Mouse (Mus musculus) megakaryocyte progenitor cell, adult 5-6 weeks (primary cell): Measurements from ENCODE around the gene Gpr68. TPM values are rescaled to one million over a fixed set of nuclear protein-coding genes. Genes with fewer than 3 reads are reported as not detected.

Experiments used
- ATAC-seq: replicated peaks from 2 replicates; pipeline ENCODE4 v1.8.0; 2016; ENCODE audit warnings: mild to moderate bottlenecking, moderate TSS enrichment, inconsistent platforms; ENCODE audit not compliant: poor library complexity
- total RNA-seq, 2 experiments: library from RNA; stranded (forward) in 1 of 2; stranded (reverse) in 1 of 2; fragments of 157-497, 149-512 nt in 1 of 2; fragments of 200-1000 nt in 1 of 2; gene quantifications; 2 replicates each; pipeline versions ENCODE4 v1.2.3 to v1.2.4; 2015 to 2017

Gene Gpr68
- total RNA-seq, 2 experiments from 2014 or later: 0.08 to 0.39 TPM

DNA sequence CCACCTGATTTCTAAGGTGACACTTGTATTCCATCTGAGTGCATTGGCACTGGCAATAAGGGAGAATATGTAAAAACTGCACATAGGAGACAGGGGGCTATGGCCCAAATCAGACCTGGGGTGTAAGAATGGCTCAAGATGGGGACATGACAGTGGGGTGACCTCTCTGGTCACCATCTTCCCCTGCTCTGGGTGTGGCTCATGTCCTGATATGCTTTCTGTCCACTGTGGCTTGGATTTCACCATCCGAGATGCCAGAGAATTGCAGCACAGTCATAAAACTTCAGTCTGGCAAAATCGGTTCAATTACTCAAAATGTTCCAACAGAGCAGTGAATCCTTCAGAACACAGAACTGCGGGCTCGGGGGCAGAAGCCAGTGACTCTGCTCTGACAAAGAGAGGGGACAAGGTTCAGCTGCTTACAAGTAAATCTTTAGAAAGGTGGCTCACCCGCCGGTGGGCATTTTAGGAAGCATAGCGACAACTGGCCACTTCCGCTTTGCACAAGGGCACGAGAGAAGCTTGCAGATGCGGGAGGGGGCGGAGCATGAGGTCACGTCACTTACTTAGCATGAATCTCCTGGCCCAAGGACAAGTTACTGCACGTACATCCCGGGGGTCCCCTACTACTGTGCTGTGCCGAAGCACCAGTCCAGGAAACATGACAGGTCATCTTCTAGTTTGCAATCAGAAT lies 16.8 kb upstream of the Gpr68 start:
- ATAC-seq: peak; percentile 71

DNA sequence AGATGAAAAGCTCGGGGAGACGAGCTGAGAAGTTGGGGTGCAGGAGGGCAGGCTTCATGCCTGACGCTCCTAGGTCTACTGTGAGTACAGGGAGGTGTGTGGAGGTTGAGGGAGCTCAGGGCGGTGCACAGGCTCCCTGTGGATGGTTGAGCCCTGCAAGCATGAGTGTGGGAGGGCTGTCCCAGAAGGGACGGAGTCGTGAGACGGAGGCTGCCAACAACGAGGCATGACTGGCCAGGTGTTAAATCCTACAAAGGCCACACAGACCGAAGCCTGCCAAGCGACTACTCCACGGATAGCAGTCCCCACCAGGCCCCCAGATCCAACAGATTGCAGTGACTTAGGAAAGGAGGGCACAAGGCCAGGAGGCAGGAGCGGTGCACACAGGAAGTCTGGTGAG lies 2.7 kb upstream of the Gpr68 start:
- no peak for ATAC-seq

DNA sequence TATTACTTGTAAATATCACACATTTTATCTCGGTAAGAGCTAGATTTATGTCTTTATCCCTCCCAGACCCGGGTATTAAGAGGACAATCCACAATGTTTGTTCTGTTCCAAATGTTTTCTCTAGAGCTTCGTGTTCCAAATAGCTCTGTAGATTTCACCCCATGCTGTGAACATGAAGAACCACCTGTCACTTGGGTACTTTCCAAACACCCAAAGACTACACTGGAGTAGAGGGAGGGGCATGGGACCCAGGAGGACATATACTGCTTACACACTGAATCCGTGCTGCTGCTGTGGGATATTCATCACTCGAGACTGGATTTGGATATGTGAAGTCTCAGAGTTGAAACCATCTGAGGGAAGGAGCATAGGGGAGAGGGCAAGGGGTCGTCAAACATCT lies 1.8 kb upstream of the Gpr68 start:
- ATAC-seq: no peak

DNA sequence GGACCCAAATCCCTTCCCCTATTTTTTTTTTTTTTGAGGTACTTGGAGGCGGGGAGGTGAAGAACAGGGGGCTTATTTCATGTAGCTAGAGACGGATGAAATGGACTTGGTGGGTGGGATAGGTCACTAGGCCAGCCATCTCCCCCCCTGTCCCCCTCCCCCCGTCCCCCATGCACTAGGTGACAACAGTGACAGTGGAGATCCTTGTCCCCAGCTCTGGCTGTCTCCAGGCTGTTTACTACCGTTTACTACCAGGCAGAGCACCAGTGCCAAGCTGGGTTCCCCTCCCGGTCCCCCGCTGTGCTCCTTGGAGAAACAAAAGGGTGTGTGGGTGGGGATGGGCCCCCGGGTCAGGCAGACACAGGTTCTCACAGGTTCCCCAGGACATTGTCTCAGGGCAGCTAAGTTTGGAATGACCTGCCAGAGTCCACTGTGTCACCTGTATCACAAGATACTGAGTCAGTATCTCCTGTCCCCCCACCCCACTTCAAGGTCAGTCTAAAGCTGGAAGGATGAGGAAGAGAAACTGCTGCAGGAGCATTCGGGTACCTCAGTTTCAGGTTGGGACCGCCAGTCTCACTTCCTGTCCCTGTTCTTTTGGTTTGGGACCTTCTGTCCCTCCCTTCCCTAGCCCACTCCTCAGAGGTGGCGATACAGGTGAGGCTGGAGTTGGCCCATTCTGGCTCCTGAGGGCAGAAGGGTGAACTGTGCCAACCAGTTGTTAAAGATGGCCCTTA lies 468 bp upstream of the Gpr68 start:
- ATAC-seq: peak; percentile 21; the same call in 1 of the 2 replicates

DNA sequence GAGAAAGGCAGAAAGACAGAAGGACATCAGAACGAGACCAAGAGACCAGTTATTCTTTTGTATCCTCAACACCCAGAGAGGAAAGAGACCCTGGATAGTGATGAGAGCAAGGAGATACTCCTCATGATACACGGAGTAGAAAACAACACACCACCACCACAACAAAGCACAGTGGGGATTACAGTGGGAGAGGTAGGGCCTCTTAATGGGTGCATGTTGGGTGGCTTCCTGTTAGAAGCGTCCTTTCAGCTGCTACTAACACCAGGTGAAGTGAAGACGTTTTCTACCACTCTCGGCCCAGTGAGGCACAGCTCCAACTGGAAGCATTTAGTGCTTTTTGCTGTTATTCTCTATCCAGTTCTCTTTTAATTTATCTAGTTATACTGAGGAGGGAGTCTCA lies 1.1 kb downstream of the Gpr68 start:
- ATAC-seq: no peak

DNA sequence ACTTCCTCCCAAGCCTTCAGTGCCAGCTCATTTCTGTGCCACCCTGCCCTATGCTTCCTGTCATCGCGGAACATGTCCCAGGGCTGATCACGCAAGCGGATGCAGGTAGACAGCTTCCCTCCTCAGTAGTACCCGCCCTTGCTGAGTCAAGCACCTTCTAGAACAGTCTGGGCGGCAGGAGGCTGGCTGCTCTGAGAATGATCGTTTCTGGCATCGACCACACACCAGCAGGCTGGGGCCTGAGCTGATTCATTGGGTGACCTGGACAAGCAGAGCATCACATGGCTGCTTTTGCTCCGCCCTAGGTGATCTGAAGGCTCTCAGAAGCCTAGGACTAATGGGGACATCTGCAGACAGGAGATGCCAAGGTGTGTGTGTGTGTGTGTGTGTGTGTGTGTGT lies 4.2 kb downstream of the Gpr68 start:
- ATAC-seq: no peak

DNA sequence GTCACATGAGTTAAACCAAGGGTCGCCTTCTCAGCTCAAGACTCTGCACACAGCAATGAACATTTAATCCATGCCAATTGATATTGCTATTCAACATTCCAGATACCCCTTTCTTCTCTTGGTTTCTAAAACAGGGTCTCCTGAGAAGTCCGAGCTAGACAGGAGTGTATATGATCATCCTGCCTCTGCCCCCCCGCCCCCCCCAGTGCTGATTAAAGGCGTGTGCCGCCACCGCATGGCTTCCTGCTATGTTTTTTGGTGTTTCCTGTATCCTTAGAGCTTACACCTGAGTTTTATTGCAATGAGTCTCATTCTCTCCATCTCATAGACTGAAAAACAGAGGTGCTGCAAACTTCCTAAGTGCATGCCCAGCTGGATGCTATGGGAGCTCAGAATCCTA lies 6.6 kb downstream of the Gpr68 start:
- ATAC-seq: no peak

DNA sequence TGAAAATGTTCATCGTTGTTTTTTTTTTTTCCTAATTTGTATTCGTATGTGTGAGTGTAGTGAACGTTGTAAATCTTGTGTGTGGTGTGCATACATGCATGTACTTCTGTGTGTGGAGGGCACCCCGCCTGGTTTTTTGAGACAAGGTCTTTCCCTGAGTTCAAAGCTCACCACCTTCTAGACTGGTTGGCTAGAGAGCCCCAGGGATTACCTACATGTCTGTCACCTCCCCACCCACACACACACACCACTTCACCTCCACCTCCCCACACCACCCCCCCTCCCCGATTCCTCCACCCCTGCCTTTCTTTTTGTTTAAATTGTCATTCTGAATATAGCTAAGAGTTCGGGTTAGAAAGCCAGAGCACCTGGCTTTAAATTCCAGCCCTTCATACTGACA lies 7.1 kb downstream of the Gpr68 start:
- ATAC-seq: no peak

DNA sequence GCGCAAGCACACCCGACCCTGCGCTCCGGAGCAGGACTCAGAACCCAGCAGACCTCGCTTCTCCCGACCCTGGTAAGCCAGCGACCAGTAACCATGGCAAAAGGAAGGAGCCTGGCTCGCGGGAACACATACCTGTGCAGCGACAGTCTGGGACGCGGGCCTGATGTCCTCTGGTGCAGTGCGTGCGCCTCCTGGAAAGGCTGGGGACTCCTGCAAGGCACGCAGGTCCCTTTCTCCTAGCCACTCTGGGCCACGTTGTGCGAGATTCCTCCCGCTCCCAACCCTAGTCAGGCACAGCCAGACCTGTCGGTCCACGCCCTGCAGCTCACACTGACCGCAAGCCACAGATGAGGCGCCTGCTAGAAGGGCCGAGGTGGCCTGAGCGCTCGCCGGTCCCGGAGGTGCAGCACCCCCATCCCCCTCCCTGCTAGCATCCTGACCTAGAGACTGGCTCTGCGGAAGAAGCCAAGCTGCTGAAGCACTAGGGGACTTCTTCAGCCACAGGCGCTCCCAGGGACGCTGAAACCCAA lies 8.8 kb downstream of the Gpr68 start:
- peak; percentile 51 for ATAC-seq

DNA sequence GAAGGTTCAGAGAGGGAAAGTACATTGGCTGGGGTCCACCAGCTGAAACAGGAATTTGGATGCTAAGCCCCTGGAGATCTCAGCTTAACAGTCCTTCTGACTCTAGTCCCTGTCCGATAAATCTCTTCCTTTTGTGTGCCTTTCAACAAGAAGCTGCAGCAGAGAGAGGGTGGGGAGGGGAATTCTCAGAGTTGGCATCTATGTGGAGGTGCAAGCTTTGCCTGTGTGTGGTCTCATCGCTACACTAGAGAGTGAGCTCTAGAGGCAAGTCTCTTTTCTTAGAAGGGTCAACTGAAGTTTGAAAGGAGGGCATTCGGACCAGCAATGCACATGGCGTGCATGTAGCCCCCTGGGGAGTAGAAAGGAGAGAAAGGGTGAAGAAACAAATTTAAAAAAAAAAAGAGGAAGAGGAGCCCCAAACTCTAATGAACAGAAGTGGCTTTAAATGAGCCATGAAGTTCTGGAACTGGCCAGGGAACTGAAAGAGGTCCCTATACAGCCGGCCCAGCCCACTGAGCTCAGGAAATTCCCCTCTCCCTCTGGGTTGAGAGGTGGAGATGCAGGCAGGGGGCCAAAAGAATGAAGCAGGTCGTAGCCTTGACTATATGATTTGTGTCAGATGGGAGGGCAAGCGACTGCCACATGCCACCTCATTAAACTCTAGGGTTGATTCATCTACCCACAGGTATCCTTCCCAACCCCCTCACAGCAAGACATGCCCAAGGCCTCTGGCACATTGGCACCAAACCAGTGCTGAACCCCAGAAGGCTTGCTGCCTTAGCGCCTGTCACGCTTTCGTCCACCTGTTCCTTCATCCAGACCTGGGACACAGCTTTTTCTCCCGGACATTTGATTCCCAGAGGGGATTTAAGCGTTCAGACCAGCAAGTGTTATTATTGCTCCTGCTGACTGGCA lies 10.0 kb downstream of the Gpr68 start:
- 0 out of 2 replicates have a peak, but pooled peaks have one; percentile 11 for ATAC-seq

DNA sequence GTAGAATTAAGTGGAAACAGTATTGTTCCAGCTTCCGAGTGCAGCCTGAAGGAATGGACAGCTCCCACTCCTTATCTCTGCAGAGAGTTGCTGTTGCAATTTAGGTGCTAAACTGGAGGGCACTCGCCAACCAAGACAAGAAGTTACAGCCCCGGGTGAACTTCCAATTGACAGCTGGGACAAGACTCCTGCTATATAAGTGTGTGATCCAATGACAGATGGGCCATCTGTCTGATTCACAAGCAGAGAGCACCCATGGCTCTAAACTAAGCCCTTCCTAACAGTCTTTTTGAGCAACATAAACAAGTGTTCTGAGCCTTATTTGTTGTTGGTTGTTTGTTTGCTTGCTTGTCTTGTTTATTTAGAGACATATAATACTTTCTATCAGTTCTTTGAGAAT lies 11.3 kb downstream of the Gpr68 start:
- no peak for ATAC-seq

DNA sequence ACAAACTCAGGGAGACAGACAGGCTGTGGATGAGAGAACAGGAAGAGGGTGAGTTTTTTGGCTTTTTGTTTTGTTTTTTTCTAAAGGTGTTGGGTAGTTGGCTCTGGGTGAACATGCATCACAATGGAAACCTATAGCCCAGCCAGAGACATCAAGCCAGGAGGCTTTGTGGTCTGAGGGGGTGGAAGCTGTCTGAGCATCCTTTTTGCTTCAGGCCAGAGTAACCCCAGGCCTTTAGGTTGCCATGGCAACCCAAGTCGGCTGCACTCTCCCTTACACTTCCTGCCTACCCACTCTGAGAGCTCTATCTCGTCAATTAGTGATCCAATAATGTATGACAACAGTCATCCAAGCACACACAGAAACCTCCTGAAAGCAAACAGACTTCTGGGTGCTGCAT lies 12.5 kb downstream of the Gpr68 start:
- no peak for ATAC-seq

DNA sequence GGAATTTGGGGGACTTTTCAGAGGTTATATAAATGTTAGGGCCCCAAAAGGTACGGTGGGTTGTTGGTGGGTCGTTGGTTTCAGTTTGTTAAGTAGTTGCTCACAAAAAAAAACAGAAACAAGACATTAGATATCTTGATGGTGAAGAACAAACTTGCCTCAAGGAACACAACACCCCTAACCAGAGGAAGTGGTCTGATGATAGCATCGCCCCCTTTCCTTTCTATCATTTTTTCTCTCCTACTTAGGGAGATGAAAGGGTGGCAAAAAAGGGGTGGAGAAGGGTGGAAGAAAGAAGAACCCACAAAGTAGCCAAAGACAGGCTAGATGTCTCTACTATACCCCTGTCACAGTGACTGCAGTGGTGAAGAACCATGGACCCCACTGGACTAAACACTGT lies 17.4 kb downstream of the Gpr68 start:
- no peak for ATAC-seq

DNA sequence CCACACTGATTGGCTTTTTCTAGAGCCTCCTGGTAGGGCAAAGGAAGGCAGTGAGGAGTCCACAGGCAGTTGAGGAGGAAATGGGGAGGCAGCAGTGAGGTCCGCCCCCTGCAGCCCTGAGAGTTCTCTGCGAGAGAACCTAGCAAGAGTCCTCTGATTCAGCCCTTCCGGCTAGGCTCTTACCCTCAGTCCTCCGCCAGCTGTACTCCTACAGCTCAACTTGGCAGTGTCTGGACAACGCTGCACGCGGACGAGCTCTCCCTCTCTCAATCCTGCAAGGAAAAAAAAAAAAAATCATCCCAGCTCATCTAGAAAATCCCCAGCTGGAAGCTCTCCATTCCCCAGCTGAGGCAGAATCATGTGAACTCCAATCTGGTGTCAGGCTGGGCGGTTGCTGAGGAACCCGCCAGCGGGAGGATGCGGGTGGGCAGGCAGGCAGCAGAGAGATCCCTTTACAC lies 20.2 kb downstream of the Gpr68 start:
- ATAC-seq: peak; percentile 62

DNA sequence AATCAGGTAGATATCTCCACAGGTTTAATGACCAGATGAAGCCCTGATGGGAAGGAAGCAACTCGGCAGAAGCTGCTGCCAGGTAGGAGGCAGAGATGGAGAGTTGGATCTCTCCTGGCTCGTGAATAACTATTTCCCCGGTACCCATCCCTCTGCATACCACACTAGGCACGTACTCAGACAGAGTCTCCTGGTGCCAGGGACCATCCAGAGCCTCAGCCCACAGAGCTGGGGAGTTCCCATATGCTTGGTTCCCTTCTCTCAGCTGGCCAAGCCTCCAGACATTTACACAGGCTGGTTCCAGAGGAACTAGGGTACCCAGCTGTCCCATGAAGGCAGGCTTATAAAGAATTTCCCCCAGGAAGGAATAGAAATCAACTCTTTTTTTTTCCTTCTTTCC lies 21.1 kb downstream of the Gpr68 start:
- no peak for ATAC-seq

DNA sequence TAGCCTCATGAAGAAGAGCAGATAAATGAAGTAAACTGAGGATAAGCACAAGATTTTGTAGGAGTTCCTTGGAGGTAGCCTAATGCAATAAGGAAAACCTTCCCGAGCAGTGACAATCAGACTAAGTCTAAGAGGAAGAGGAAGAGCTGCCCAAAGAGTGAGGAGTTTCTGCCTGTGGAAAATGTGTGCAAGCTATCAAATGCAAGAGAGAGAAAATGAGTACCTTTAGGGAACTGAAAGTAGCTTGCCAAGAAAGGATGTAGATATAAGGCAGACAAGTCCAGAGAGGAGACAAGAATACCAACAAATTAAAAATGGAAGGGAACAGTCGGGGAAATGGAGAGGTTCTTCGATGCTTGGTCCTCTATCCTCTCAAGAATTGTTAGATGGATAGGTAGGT lies 22.4 kb downstream of the Gpr68 start:
- peak; percentile 63 for ATAC-seq

DNA sequence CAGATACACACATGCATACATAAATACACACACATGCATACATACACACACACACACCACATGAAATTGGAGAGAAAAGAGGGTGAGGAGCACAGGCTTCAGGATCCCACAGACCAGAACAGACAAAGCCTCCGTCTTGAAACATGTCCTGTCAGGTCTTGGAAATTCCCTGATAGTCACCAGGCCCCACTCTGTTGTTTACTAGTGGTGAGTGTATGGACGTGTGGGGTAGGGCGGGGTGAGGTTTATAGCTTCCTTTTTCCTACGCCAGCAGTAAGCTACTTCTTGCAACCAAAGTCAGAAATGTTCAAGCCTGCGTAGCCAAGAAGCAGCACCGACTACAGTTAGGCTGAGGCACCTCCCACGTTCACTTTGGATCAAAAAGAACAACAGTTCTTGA lies 24.8 kb downstream of the Gpr68 start:
- ATAC-seq: peak; percentile 27

DNA sequence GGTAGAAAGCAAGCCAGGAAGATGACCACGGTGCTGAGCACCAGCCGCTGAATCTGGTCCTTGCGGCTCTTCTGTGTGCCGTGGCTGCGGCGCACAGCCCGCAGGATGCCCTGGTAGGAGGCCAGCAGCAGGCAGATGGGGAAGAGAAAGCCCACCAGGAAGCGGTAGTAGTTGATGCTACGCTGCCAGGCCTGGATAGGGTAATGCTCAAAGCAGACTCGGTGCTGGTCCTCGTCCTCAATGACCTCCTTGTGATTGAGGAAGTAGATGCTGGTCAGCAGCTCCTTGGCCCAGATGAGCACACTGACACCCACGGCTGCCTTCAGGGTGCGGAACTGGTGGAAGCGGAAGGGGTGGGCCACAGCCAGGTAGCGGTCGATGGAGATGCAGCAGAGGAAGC lies 29.4 kb downstream of the Gpr68 start:
- peak; percentile 70 for ATAC-seq

DNA sequence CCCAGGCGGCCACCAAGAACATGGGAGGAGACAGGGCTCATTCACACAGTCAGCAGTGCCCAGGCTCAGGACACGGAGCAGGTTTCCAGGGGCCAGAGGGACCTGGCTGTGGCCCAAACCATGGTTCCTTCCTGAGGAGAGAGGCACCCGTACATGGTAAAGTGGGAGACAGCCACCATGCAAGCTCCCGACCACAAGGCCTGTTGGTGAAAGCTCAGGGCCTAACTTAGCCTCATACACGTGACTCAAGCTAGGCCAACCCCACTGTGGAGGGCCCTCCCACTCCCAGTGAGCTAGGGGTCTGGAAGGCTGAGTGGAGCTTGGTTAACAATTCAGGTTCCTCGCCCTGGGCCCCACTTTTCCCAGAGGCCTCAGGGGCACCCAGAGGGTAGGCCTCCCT lies 30.1 kb downstream of the Gpr68 start:
- peak; percentile 78 for ATAC-seq

DNA sequence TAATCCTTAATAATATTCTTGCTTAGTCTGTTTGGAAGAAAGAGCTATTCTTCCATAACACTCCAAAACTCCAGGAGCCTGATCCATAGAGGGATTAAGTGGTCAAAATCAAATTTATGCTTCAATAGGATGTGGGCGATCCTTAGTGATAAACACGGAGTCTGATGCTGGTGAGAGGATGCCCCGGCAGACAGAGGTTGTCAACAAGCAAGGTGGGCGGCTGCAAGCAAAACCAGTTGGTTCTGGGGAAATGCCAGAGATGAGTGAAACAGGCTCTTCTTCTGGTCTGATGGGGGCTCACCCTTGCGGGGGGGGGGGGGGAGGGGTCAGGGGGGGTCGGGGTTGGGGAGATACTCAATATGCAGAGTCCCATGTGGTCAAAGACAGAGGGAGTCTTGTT lies 32.0 kb downstream of the Gpr68 start:
- no peak for ATAC-seq

DNA sequence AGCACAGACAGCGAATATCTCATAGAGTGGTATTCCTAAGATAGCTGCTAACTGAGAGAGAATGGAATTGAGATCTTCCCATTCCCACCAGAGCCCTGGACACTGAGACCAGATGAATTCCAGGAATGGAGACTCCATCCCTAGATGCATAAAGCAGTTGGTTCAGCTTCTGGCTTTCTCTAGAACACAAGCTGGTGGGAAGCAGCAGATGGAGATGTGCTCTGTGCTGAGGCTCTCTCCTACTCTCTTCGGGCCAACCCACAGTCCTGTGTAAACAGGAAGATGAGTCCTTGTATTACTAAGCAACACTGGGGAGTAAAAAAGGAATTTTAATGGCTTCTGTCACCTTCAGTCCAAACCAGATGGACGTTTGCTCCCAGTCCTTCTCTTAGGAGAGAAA lies 32.4 kb downstream of the Gpr68 start:
- no peak for ATAC-seq
